Comparison of ENCODE assay signal across 30 mouse cellular contexts in genomic region chr16:21696946-21697345, GRCm38 (mm10). TPM values are rescaled to one million over a fixed set of nuclear protein-coding genes. Genes with fewer than 3 reads are reported as not detected.
DNase-seq lines count a peak whose midpoint lies in the region; ATAC-seq lines count a peak whose summit lies in the region.
"Had no signal": no experiment of that assay in that cellular context is flagged by ENCODE, and none has a peak within 500 bp of the region (broad histone marks: within the 10 kb centered on the region; RNA-seq: fewer than 3 reads in every experiment).

No protein-coding gene starts in this region.

- 0 out of 2 replicates have a peak overlapping the region, but pooled peaks have one; percentile 14 for H3K27ac ChIP-seq in neural tube, embryonic 13.5 days (replicated peaks)
- H3K27ac ChIP-seq: embryonic facial prominence, embryonic 12.5 days; embryonic facial prominence, embryonic 15.5 days; gastrocnemius, adult 2 months; heart, adult 2 months; heart, embryonic 15.5 days; hindbrain, embryonic 14.5 days; hindbrain, postnatal 0 days had no signal

- no peak overlapping the region for H3K9ac ChIP-seq in neural tube, embryonic 13.5 days
- H3K9ac ChIP-seq: embryonic facial prominence, embryonic 12.5 days; embryonic facial prominence, embryonic 15.5 days; forebrain, postnatal 0 days; heart, embryonic 12.5 days; heart, embryonic 15.5 days; hindbrain, embryonic 14.5 days had no signal

- no peak for ATAC-seq in neural tube, embryonic 13.5 days (ENCODE audit: low read depth)
- no peak for ATAC-seq in inflammation-experienced regulatory T-cells, adult 6 months
- ATAC-seq: CD4-positive, CD25-positive, alpha-beta regulatory T cell, adult 4 months; forebrain, embryonic 14.5 days; forebrain, postnatal 0 days; hindbrain, postnatal 0 days; intestine, postnatal 0 days; Patski had no signal

- intact Hi-C loops in heart, postnatal 25 days (cut with DNase I), result loop anchor here (2.0 kb wide), 1 partner anchor 30 kb away; no protein-coding TSS in a partner anchor

- no peak overlapping the region for H3K4me2 ChIP-seq in neural tube, embryonic 13.5 days
- H3K4me2 ChIP-seq: embryonic facial prominence, embryonic 12.5 days; embryonic facial prominence, embryonic 15.5 days; heart, embryonic 12.5 days; heart, embryonic 15.5 days; hindbrain, embryonic 14.5 days had no signal

- peaks cover 35% of the 10 kb centered on the region for H3K4me1 ChIP-seq in neural tube, embryonic 13.5 days (replicated peaks)

- no peak overlapping the region for H3K4me3 ChIP-seq in neural tube, embryonic 13.5 days
- H3K4me3 ChIP-seq: embryonic facial prominence, embryonic 12.5 days; embryonic facial prominence, embryonic 15.5 days; gastrocnemius, adult 2 months; heart, adult 2 months; heart, embryonic 12.5 days; heart, embryonic 15.5 days had no signal

- 44% methylated on average over 9 of the region's 9 CpGs for WGBS in neural tube, embryonic 13.5 days

- no peaks in the 10 kb centered on the region for H3K27me3 ChIP-seq in neural tube, embryonic 13.5 days
- H3K27me3 ChIP-seq: embryonic facial prominence, embryonic 15.5 days; heart, embryonic 12.5 days; heart, embryonic 15.5 days; Patski had no signal

- peak; percentile 90 for DNase-seq in heart, adult 11 months
- DNase-seq in heart, postnatal 25 days (ENCODE audit: low spot score), result no peak
- DNase-seq in neural tube, embryonic 10.5 days (ENCODE audit: extremely low spot score, low spot score), result no peak
- DNase-seq in ZHBTc4 (ENCODE audit: low read depth, low spot score), result peak; percentile 25
- DNase-seq: adrenal gland, adult 2 months; adrenal gland, postnatal 14 days; cerebellum, adult 11 months; cerebellum, adult 2 months; cerebellum, postnatal 10 days; cerebellum, postnatal 36 days; forebrain, postnatal 0 days; gastrocnemius, adult 2 months; gastrocnemius, postnatal 25 days; heart, adult 2 months; heart, postnatal 10 days; heart, postnatal 4 days; kidney, adult 2 months had no signal

- H3K36me3 ChIP-seq in neural tube, embryonic 13.5 days, result no peaks in the 10 kb centered on the region
- H3K36me3 ChIP-seq: embryonic facial prominence, embryonic 12.5 days; embryonic facial prominence, embryonic 15.5 days; G1E; heart, embryonic 12.5 days; heart, embryonic 15.5 days had no signal

- H3K9me3 ChIP-seq in neural tube, embryonic 13.5 days, result peaks cover 8% of the 10 kb centered on the region; the same call in 1 of the 2 replicates
- H3K9me3 ChIP-seq: embryonic facial prominence, embryonic 15.5 days; G1E had no signal

RNA-seq across cellular contexts. Expression of gene 2510009E07Rik, which starts 2.5 kb away (rescaled TPM):
- total RNA-seq in heart, postnatal 25 days (2021), result 10 to 100 TPM; 27.5 to 29.8 TPM
- polyA plus RNA-seq in neural tube, embryonic 13.5 days (2015; fragmentation: Nextera tagmentation; extraction: Ambion mirVana), result 54.0 and 56.5 TPM in 2 replicates
- 1 to 10 TPM in 2 of 3 experiments, under 1 TPM in 1; 0.30 to 4.1 (median 3.0) TPM for polyA plus RNA-seq in inflammation-experienced regulatory T-cells, adult 6 months (2017; shearing (Covaris generic))
- polyA plus RNA-seq: G1E had no signal

Comparison
In these comparisons a context has a peak if more than half of its experiments do, and no peak if none do; other contexts are left out.
1. DNase-seq: peak in heart, adult 11 months (single experiment) and ZHBTc4 (single experiment); none in heart, postnatal 25 days (single experiment) and neural tube, embryonic 10.5 days (single experiment).
2. RNA of gene 2510009E07Rik, which starts 2.5 kb away (polyA plus RNA-seq): 54.0 to 56.5 TPM in neural tube, embryonic 13.5 days; 0.30 to 4.1 TPM in inflammation-experienced regulatory T-cells, adult 6 months; every median in the first group is over 10 times any median in the second.